Mouse (Mus musculus) frontal cortex, postnatal 25 days (tissue): Measurements from ENCODE around the gene Olfr148.

ENCODE experiments used
- DNase-seq, 2 experiments: peaks; one replicate each; pipeline ENCODE4 v3.0.0; 2022; ENCODE audit warnings: low spot score in 2 of 2

Gene Olfr148

GRCm38 (mm10) chr9:39610355-39610754 is at the start of gene Olfr148:
Olfr148 (plus strand) TSS chr9:39610655.
- no peak for DNase-seq

- DNase-seq, result no peak
Measured at GRCm38 (mm10) chr9:39575469-39575868, 35.0 kb upstream of the Olfr148 start, which contains the start of gene Olfr959. Olfr959 (minus strand) TSS chr9:39575569.

GRCm38 (mm10) chr9:39577050-39577449 is 33.4 kb upstream of the Olfr148 start:
- DNase-seq, result no peak

GRCm38 (mm10) chr9:39602536-39603332 is 7.7 kb upstream of the Olfr148 start:
- peak; percentile 3 to 6 for DNase-seq

- no peak for DNase-seq
Measured at GRCm38 (mm10) chr9:39603333-39603845, 7.1 kb upstream of the Olfr148 start.

- DNase-seq, result peak in 1 of 2 experiments; percentile 4
Measured at GRCm38 (mm10) chr9:39603999-39604453, 6.4 kb upstream of the Olfr148 start, which contains the start of gene AW551984. AW551984 (minus strand) TSS chr9:39604403.

GRCm38 (mm10) chr9:39608497-39608896 is 2.0 kb upstream of the Olfr148 start:
- no peak for DNase-seq

- DNase-seq, result peak in 1 of 2 experiments; percentile 15
Measured at GRCm38 (mm10) chr9:39611953-39612352, 1.5 kb downstream of the Olfr148 start.

GRCm38 (mm10) chr9:39621073-39621472 is 10.6 kb downstream of the Olfr148 start, which contains the start of gene Olfr960:
Olfr960 (plus strand) TSS chr9:39621373.
- no peak for DNase-seq

GRCm38 (mm10) chr9:39623783-39624182 is 13.3 kb downstream of the Olfr148 start:
- no peak for DNase-seq

- DNase-seq, result no peak
Measured at GRCm38 (mm10) chr9:39624711-39625110, 14.3 kb downstream of the Olfr148 start.

GRCm38 (mm10) chr9:39629069-39629468 is 18.6 kb downstream of the Olfr148 start:
- DNase-seq, result no peak

- no peak for DNase-seq
Measured at GRCm38 (mm10) chr9:39633913-39634594, 23.6 kb downstream of the Olfr148 start.

GRCm38 (mm10) chr9:39644785-39645184 is 34.3 kb downstream of the Olfr148 start, which contains the start of gene Olfr961:
Olfr961 (plus strand) TSS chr9:39645085.
- DNase-seq, result no peak

GRCm38 (mm10) chr9:39647382-39647781 is 36.9 kb downstream of the Olfr148 start:
- DNase-seq, result no peak

GRCm38 (mm10) chr9:39654756-39655396 is 44.4 kb downstream of the Olfr148 start:
- DNase-seq, result no peak
